Mouse (Mus musculus) embryo, embryonic 11 days (tissue): ENCODE results near the gene Gnb1l.

Experiments
- DNase-seq: peaks from one replicate; pipeline ENCODE4 v3.0.0-alpha.2; 2015

The Gnb1l gene

GRCm38 (mm10) chr16:18498558-18498990 is at the start of gene Gnb1l, which contains the start of gene Rtl10:
Gene Gnb1l, plus strand, starts transcription at chr16:18498713.
Gene Rtl10, plus strand, starts transcription at chr16:18498901.
- DNase-seq: peak; percentile 97

GRCm38 (mm10) chr16:18449005-18449404 is 49.5 kb upstream of the Gnb1l start:
- DNase-seq: no peak

GRCm38 (mm10) chr16:18451486-18452181 is 46.9 kb upstream of the Gnb1l start:
- DNase-seq: no peak

GRCm38 (mm10) chr16:18452361-18452862 is 46.1 kb upstream of the Gnb1l start:
- DNase-seq: no peak

GRCm38 (mm10) chr16:18453846-18454245 is 44.7 kb upstream of the Gnb1l start:
- DNase-seq: peak; percentile 32

GRCm38 (mm10) chr16:18455407-18455806 is 43.1 kb upstream of the Gnb1l start:
- no peak for DNase-seq

GRCm38 (mm10) chr16:18458661-18459060 is 39.9 kb upstream of the Gnb1l start:
- DNase-seq: no peak

GRCm38 (mm10) chr16:18459335-18459954 is 39.1 kb upstream of the Gnb1l start:
- DNase-seq: peak; percentile 46

- peak; percentile 80 for DNase-seq
These were observed 38.5 kb upstream of the Gnb1l start for GRCm38 (mm10) chr16:18459955-18460370.

- no peak for DNase-seq
These were observed 37.7 kb upstream of the Gnb1l start for GRCm38 (mm10) chr16:18460826-18461225.

- DNase-seq: no peak
These were observed 36.5 kb upstream of the Gnb1l start for GRCm38 (mm10) chr16:18462031-18462430.

- DNase-seq: no peak
These were observed 35.9 kb upstream of the Gnb1l start for GRCm38 (mm10) chr16:18462598-18462997.

GRCm38 (mm10) chr16:18464271-18464670 is 34.2 kb upstream of the Gnb1l start:
- DNase-seq: no peak

- DNase-seq: no peak
These were observed 27.7 kb upstream of the Gnb1l start for GRCm38 (mm10) chr16:18470829-18471228.

- no peak for DNase-seq
These were observed 27.0 kb upstream of the Gnb1l start for GRCm38 (mm10) chr16:18471381-18471955.

- DNase-seq: no peak
These were observed 26.5 kb upstream of the Gnb1l start for GRCm38 (mm10) chr16:18471976-18472375.

GRCm38 (mm10) chr16:18472416-18472815 is 26.1 kb upstream of the Gnb1l start:
- DNase-seq: no peak

- no peak for DNase-seq
These were observed 25.5 kb upstream of the Gnb1l start for GRCm38 (mm10) chr16:18472976-18473375.

GRCm38 (mm10) chr16:18474021-18474420 is 24.5 kb upstream of the Gnb1l start:
- no peak for DNase-seq

- no peak for DNase-seq
These were observed 20.5 kb upstream of the Gnb1l start for GRCm38 (mm10) chr16:18477996-18478395.

GRCm38 (mm10) chr16:18479667-18480066 is 18.8 kb upstream of the Gnb1l start:
- no peak for DNase-seq

GRCm38 (mm10) chr16:18480933-18481485 is 17.5 kb upstream of the Gnb1l start:
- DNase-seq: no peak

GRCm38 (mm10) chr16:18482431-18482830 is 16.1 kb upstream of the Gnb1l start:
- no peak for DNase-seq

GRCm38 (mm10) chr16:18483839-18484238 is 14.7 kb upstream of the Gnb1l start:
- no peak for DNase-seq
